Mouse (Mus musculus) lung, adult 2 months (tissue): ENCODE results near the gene Ppfia2. TPM values are rescaled to one million over a fixed set of nuclear protein-coding genes. Genes with fewer than 3 reads are reported as not detected.

Experiments used
- DNase-seq: peaks from one replicate; pipeline ENCODE4 v3.0.0; 2022
- H3K4me1 ChIP-seq: fragments of 200-500 bp; 2 replicates; pipeline ENCODE4 v1.6.1; 2011; ENCODE audit warnings: low read length; ENCODE audit not compliant: control insufficient read depth, insufficient read depth
- H3K4me3 ChIP-seq: fragments of 200-500 bp; replicated peaks from 2 replicates; pipeline ENCODE3; 2011; ENCODE audit warnings: low read depth, mild to moderate bottlenecking, control low read depth, low read length; ENCODE audit errors: extremely low read depth
- CTCF ChIP-seq: fragments of 200-500 bp; IDR thresholded peaks from 2 replicates; pipeline ENCODE4 v1.5.1; 2011; ENCODE audit warnings: mild to moderate bottlenecking, low read length, control low read depth; ENCODE audit not compliant: insufficient read depth
- POLR2A ChIP-seq: fragments of 200-500 bp; IDR thresholded peaks from 2 replicates; pipeline ENCODE4 v1.6.1; 2011; ENCODE audit warnings: low read depth, mild to moderate bottlenecking, control low read depth, low read length, borderline replicate concordance; ENCODE audit errors: extremely low read depth
- WGBS: fragments of 180-500 bp; shearing (Covaris S2); methylation state at CpG from one replicate; pipeline ENCODE4 v1.1.7; 2018; 5-methylcytosine and 5-hydroxymethylcytosine counted together
- polyA plus RNA-seq: library from polyadenylated mRNA; depleted of rRNA; stranded (reverse); fragments of >200 nt; gene quantifications from 2 replicates; pipeline ENCODE4 v1.2.3, GENCODE M21; 2012

Gene Ppfia2
- polyA plus RNA-seq, 1 experiment: 0.14 TPM

- WGBS: 28% methylated on average over 1 of the region's 1 CpGs
- no peak for DNase-seq
- Histone ChIP-seq H3K4me3 (no peak overlapping the region), H3K4me1 (no peaks in the 10 kb centered on the region)
- no peak for TF ChIP-seq CTCF
- TF ChIP-seq POLR2A: no peak
These were observed 126.8 kb downstream of the Ppfia2 start for GRCm38 (mm10) chr10:106596976-106597375.

GRCm38 (mm10) chr10:106603319-106603898 is 133.3 kb downstream of the Ppfia2 start:
- no peaks in the 10 kb centered on the region for H3K4me1 ChIP-seq
- no peak for DNase-seq
- no peak for TF ChIP-seq POLR2A
- TF ChIP-seq CTCF: no peak
- H3K4me3 ChIP-seq: no peak overlapping the region
- WGBS: 70% methylated on average over 5 of the region's 5 CpGs

GRCm38 (mm10) chr10:106609177-106609981 is 139.2 kb downstream of the Ppfia2 start:
- TF ChIP-seq CTCF: 0 out of 2 replicates have a peak, but pooled peaks have one; percentile 9
- no peak for TF ChIP-seq POLR2A

GRCm38 (mm10) chr10:106610222-106610621 is 140.1 kb downstream of the Ppfia2 start:
- Histone ChIP-seq H3K4me3 (no peak overlapping the region), H3K4me1 (no peaks in the 10 kb centered on the region)
- WGBS: 63% methylated on average over 3 of the region's 3 CpGs
- DNase-seq: no peak
- TF ChIP-seq CTCF (no peak), POLR2A (no peak)

More at GRCm38 (mm10) chr10:106609177-106609981, 139.2 kb downstream of the Ppfia2 start:
- Histone ChIP-seq H3K4me3 (no peak overlapping the region), H3K4me1 (no peaks in the 10 kb centered on the region)
- DNase-seq: no peak
- 15% methylated on average over 7 of the region's 7 CpGs for WGBS

GRCm38 (mm10) chr10:106618194-106618593 is 148.1 kb downstream of the Ppfia2 start:
- TF ChIP-seq POLR2A: no peak
- no peak for TF ChIP-seq CTCF
- 62% methylated on average over 1 of the region's 1 CpGs for WGBS
- no peak for DNase-seq
- no peak overlapping the region for H3K4me3 ChIP-seq
- H3K4me1 ChIP-seq: no peaks in the 10 kb centered on the region

GRCm38 (mm10) chr10:106620952-106621351 is 150.8 kb downstream of the Ppfia2 start:
- no peaks in the 10 kb centered on the region for H3K4me1 ChIP-seq
- no peak for TF ChIP-seq CTCF
- DNase-seq: no peak
- WGBS: 93% methylated on average over 1 of the region's 1 CpGs
- no peak overlapping the region for H3K4me3 ChIP-seq

GRCm38 (mm10) chr10:106623342-106623741 is 153.2 kb downstream of the Ppfia2 start:
- H3K4me3 ChIP-seq: no peak overlapping the region
- DNase-seq: no peak
- no peak for TF ChIP-seq CTCF
- no peak for TF ChIP-seq POLR2A
- WGBS: 84% methylated on average over 10 of the region's 10 CpGs
- no peaks in the 10 kb centered on the region for H3K4me1 ChIP-seq

- no peak for DNase-seq
- WGBS: 33% methylated on average over 18 of the region's 18 CpGs
- TF ChIP-seq POLR2A (no peak), CTCF (no peak)
- Histone ChIP-seq H3K4me3 (peak overlapping the region; percentile 23), H3K4me1 (no peaks in the 10 kb centered on the region; the same call in 1 of the 2 replicates)
These were observed 162.2 kb downstream of the Ppfia2 start for GRCm38 (mm10) chr10:106632171-106632935.

- TF ChIP-seq POLR2A (no peak), CTCF (no peak)
- Histone ChIP-seq H3K4me1 (no peaks in the 10 kb centered on the region; the same call in 1 of the 2 replicates), H3K4me3 (no peak overlapping the region)
- DNase-seq: no peak
- WGBS: 44% methylated on average over 7 of the region's 7 CpGs
These were observed 163.8 kb downstream of the Ppfia2 start for GRCm38 (mm10) chr10:106633898-106634297.
